Mouse (Mus musculus) bone marrow macrophage, adult 2 months (primary cell): ENCODE results near the gene Trpc4ap. TPM values are rescaled to one million over a fixed set of nuclear protein-coding genes. Genes with fewer than 3 reads are reported as not detected.

Experiments
- H3K27ac ChIP-seq: 2 replicates; pipeline ENCODE4 v1.5.1; 2012; ENCODE audit warnings: low read depth, low read length; ENCODE audit not compliant: insufficient read depth
- H3K4me1 ChIP-seq: 2 replicates; pipeline ENCODE4 v1.6.1; 2012; ENCODE audit warnings: low read length; ENCODE audit not compliant: control insufficient read depth, insufficient read depth
- H3K4me3 ChIP-seq: 2 replicates; pipeline ENCODE4 v1.5.1; 2012; ENCODE audit warnings: mild to moderate bottlenecking, low read length, moderate library complexity; ENCODE audit not compliant: insufficient read depth
- CTCF ChIP-seq: IDR thresholded peaks from 2 replicates; pipeline ENCODE4 v1.5.1; 2012; ENCODE audit warnings: low read depth, mild to moderate bottlenecking, low read length, moderate library complexity
- POLR2A ChIP-seq: IDR thresholded peaks from 2 replicates; pipeline ENCODE4 v1.6.1; 2012; ENCODE audit warnings: mild to moderate bottlenecking, low read depth, low read length, borderline replicate concordance
- polyA plus RNA-seq: library from polyadenylated mRNA; stranded (reverse); fragments of >200 nt; gene quantifications from 2 replicates; pipeline ENCODE4 v1.2.4, GENCODE M21; 2012; ENCODE audit not compliant: missing spikeins, insufficient read depth, insufficient read length

Trpc4ap gene
- polyA plus RNA-seq, 1 experiment = 108 TPM

DNA sequence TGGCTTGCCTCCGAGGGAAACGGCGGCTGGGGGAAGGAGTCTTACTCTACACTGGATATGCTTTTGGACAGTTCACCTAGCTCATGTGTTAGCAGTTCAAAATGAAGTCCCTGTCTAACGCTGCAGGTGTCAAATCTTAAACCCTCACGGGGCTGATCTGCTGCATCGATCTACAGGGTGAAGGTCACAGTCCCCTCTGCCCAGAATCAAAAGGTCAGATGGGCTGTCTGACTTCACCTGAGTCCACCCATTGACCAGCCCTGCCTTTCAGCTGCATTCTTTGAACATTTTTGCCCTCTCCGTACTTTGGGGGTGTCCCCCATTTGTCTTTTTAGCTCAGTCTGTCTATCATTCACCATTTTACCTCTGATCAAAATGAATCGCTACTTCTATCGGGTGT, 107.1 kb downstream of the Trpc4ap start:
- no peak overlapping the region for H3K27ac ChIP-seq
- no peak overlapping the region for H3K4me3 ChIP-seq
- no peak for TF ChIP-seq POLR2A
- TF ChIP-seq CTCF = no peak
- peaks cover 13% of the 10 kb centered on the region for H3K4me1 ChIP-seq

Other genes with a start within 250 kb of the Trpc4ap start
- 38.7 and 39.1 TPM in 2 replicates for gene Ncoa6, start 218.5 kb downstream of the Trpc4ap start, polyA plus RNA-seq
- 8.9 and 9.7 TPM in 2 replicates for gene Acss2, start 174.4 kb downstream of the Trpc4ap start, polyA plus RNA-seq
- gene Ggt7, start 174.1 kb downstream of the Trpc4ap start, polyA plus RNA-seq = not detected in 2 replicates
- 10.5 and 12.9 TPM in 2 replicates for gene Gss, start 99.6 kb downstream of the Trpc4ap start, polyA plus RNA-seq
- not detected in 2 replicates for gene Myh7b, start 81.2 kb downstream of the Trpc4ap start, polyA plus RNA-seq
- 44.3 and 46.4 TPM in 2 replicates for gene Edem2, start 37.1 kb upstream of the Trpc4ap start, polyA plus RNA-seq
- gene Gm17581, start 43.5 kb upstream of the Trpc4ap start, polyA plus RNA-seq = not detected in 2 replicates
- 3.7 and 3.9 TPM in 2 replicates for gene Procr, start 58.7 kb upstream of the Trpc4ap start, polyA plus RNA-seq
- gene Mmp24, start 83.0 kb upstream of the Trpc4ap start, polyA plus RNA-seq = not detected in 2 replicates
- 44.7 and 46.1 TPM in 2 replicates for gene BC029722, start 127.0 kb upstream of the Trpc4ap start, polyA plus RNA-seq
- 89.5 and 91.7 TPM in 2 replicates for gene Eif6, start 134.5 kb upstream of the Trpc4ap start, polyA plus RNA-seq
- gene Fam83c, start 142.5 kb upstream of the Trpc4ap start, polyA plus RNA-seq = not detected in 2 replicates
- 16.1 and 19.0 TPM in 2 replicates for gene Uqcc1, start 237.9 kb upstream of the Trpc4ap start, polyA plus RNA-seq
- gene Gm15557, start 248.3 kb upstream of the Trpc4ap start, polyA plus RNA-seq = not detected in 2 replicates